Comparison of ENCODE assay signal across 30 mouse cellular contexts in genomic region chr10:118880776-118881175, GRCm38 (mm10).
"Had no signal": no experiment of that assay in that cellular context is flagged by ENCODE, and none has a peak within 500 bp of the region (broad histone marks: within the 10 kb centered on the region; RNA-seq: fewer than 3 reads in every experiment).

No protein-coding gene starts in this region.

- H3K27ac ChIP-seq: left cerebral cortex, adult 2 months; limb, embryonic 10.5 days; limb, embryonic 12.5 days; limb, embryonic 13.5 days; limb, embryonic 15.5 days; liver, embryonic 12.5 days; liver, embryonic 13.5 days; liver, embryonic 14.5 days; liver, embryonic 15.5 days; lung, embryonic 15.5 days; macrophage; midbrain, embryonic 12.5 days; midbrain, embryonic 13.5 days; midbrain, embryonic 15.5 days; neural tube, embryonic 12.5 days had no signal

- H3K27me3 ChIP-seq: limb, embryonic 12.5 days; limb, embryonic 13.5 days; limb, embryonic 15.5 days; liver, embryonic 12.5 days; liver, embryonic 13.5 days; liver, embryonic 15.5 days; lung, embryonic 15.5 days; megakaryocyte, embryonic 14.5 days; midbrain, embryonic 12.5 days; midbrain, embryonic 13.5 days; midbrain, embryonic 15.5 days; neural tube, embryonic 12.5 days had no signal

- H3K4me2 ChIP-seq: limb, embryonic 12.5 days; limb, embryonic 13.5 days; limb, embryonic 15.5 days; liver, embryonic 11.5 days; liver, embryonic 12.5 days; liver, embryonic 13.5 days; liver, embryonic 15.5 days; lung, embryonic 14.5 days; lung, embryonic 15.5 days; midbrain, embryonic 12.5 days; midbrain, embryonic 13.5 days; midbrain, embryonic 15.5 days; neural tube, embryonic 12.5 days had no signal

- H3K9me3 ChIP-seq: limb, embryonic 10.5 days; limb, embryonic 12.5 days; limb, embryonic 13.5 days; limb, embryonic 15.5 days; liver, embryonic 12.5 days; liver, embryonic 13.5 days; liver, embryonic 15.5 days; lung, embryonic 15.5 days; midbrain, embryonic 12.5 days; midbrain, embryonic 13.5 days; midbrain, embryonic 15.5 days; neural tube, embryonic 12.5 days had no signal

- H3K9ac ChIP-seq: limb, embryonic 12.5 days; limb, embryonic 13.5 days; limb, embryonic 15.5 days; liver, embryonic 12.5 days; liver, embryonic 13.5 days; liver, embryonic 14.5 days; liver, embryonic 15.5 days; liver, postnatal 0 days; lung, embryonic 14.5 days; lung, embryonic 15.5 days; midbrain, embryonic 12.5 days; midbrain, embryonic 13.5 days; midbrain, embryonic 15.5 days; neural tube, embryonic 12.5 days had no signal

- H3K4me1 ChIP-seq: limb, embryonic 10.5 days; limb, embryonic 12.5 days; limb, embryonic 13.5 days; limb, embryonic 15.5 days; liver, embryonic 15.5 days; lung, embryonic 15.5 days; midbrain, embryonic 12.5 days; midbrain, embryonic 13.5 days; midbrain, embryonic 15.5 days; neural tube, embryonic 12.5 days had no signal

- H3K36me3 ChIP-seq: limb, embryonic 10.5 days; limb, embryonic 12.5 days; limb, embryonic 13.5 days; limb, embryonic 15.5 days; liver, embryonic 12.5 days; liver, embryonic 13.5 days; liver, embryonic 15.5 days; lung, embryonic 15.5 days; midbrain, embryonic 12.5 days; midbrain, embryonic 13.5 days; midbrain, embryonic 15.5 days; neural tube, embryonic 12.5 days had no signal

- H3K4me3 ChIP-seq: left cerebral cortex, adult 2 months; limb, embryonic 10.5 days; limb, embryonic 12.5 days; limb, embryonic 13.5 days; limb, embryonic 15.5 days; liver, embryonic 12.5 days; liver, embryonic 13.5 days; liver, embryonic 15.5 days; lung, embryonic 15.5 days; megakaryocyte, embryonic 14.5 days; midbrain, embryonic 12.5 days; midbrain, embryonic 13.5 days; midbrain, embryonic 15.5 days; myocyte; neural tube, embryonic 12.5 days had no signal

- DNase-seq: left cerebral cortex, postnatal 4 days; liver, embryonic 13.5 days; liver, postnatal 0 days; lung, adult 18-20 months; lung, adult 2 months; lung, embryonic 14.5 days; lung, postnatal 10 days; lung, postnatal 14 days; lung, postnatal 36 days; lung, postnatal 4 days; midbrain, embryonic 14.5 days had no signal

- ATAC-seq: liver, embryonic 12.5 days; liver, postnatal 0 days; lung, postnatal 0 days; midbrain, embryonic 13.5 days; midbrain, embryonic 15.5 days; midbrain, embryonic 16.5 days had no signal
